Mouse (Mus musculus) lung, embryonic 14.5 days (tissue): ENCODE results near the gene Prickle2. TPM values are rescaled to one million over a fixed set of nuclear protein-coding genes. Genes with fewer than 3 reads are reported as not detected.

Source experiments
- ATAC-seq: fragments of 200-750 bp; cut with Nextera tagmentation; 2 replicates; pipeline ENCODE4 v1.8.0; 2017; ENCODE audit warnings: mild to moderate bottlenecking, moderate TSS enrichment, moderate library complexity; ENCODE audit not compliant: insufficient read depth
- DNase-seq: peaks from one replicate; pipeline ENCODE4 v3.0.0-alpha.2; 2015
- H3K27ac ChIP-seq: fragments of 300-500 bp; sonication (generic); 2 replicates; pipeline ENCODE4 v1.5.1; 2014; ENCODE audit warnings: low read depth, mild to moderate bottlenecking, moderate library complexity
- H3K27me3 ChIP-seq: fragments of 300-500 bp; sonication (generic); 2 replicates; pipeline ENCODE4 v1.6.1; 2014; ENCODE audit warnings: low read length, control low read depth; ENCODE audit not compliant: insufficient read depth
- H3K36me3 ChIP-seq: fragments of 300-500 bp; sonication (generic); 2 replicates; pipeline ENCODE4 v1.6.1; 2014; ENCODE audit warnings: control low read depth; ENCODE audit not compliant: insufficient read depth
- H3K4me1 ChIP-seq: fragments of 300-500 bp; sonication (generic); 2 replicates; pipeline ENCODE4 v1.6.1; 2014; ENCODE audit warnings: antibody characterized with exemption, control low read depth; ENCODE audit not compliant: insufficient read depth
- H3K4me2 ChIP-seq: fragments of 300-500 bp; sonication (generic); 2 replicates; pipeline ENCODE4 v1.6.1; 2014; ENCODE audit warnings: mild to moderate bottlenecking
- H3K4me3 ChIP-seq: fragments of 300-500 bp; sonication (generic); 2 replicates; pipeline ENCODE4 v1.5.1; 2014; ENCODE audit warnings: low read depth, low read length
- H3K9ac ChIP-seq: fragments of 300-500 bp; sonication (generic); 2 replicates; pipeline ENCODE4 v1.6.1; 2014
- H3K9me3 ChIP-seq: fragments of 300-500 bp; sonication (generic); 2 replicates; pipeline ENCODE4 v1.6.1; 2016; ENCODE audit warnings: low read depth, low read length, control low read depth
- CTCF ChIP-seq: IDR thresholded peaks from 2 replicates; pipeline ENCODE4 v1.5.1; 2016; ENCODE audit warnings: antibody characterized with exemption, low read depth
- WGBS: fragments of 180-500 bp; shearing (Covaris S2); extraction: QIAGEN DNeasy Blood & Tissue Kit; methylation state at CpG from one replicate; pipeline ENCODE4 v1.1.7; 2014; 5-methylcytosine and 5-hydroxymethylcytosine counted together
- polyA plus RNA-seq: library from polyadenylated mRNA; unstranded; fragments of >200 nt; fragmentation: Nextera tagmentation; extraction: Ambion mirVana; gene quantifications from 2 replicates; pipeline ENCODE4 v1.2.1, GENCODE M21; 2014

Prickle2 gene
- polyA plus RNA-seq, 1 experiment from 2014 or later, result 11.0 TPM

DNA sequence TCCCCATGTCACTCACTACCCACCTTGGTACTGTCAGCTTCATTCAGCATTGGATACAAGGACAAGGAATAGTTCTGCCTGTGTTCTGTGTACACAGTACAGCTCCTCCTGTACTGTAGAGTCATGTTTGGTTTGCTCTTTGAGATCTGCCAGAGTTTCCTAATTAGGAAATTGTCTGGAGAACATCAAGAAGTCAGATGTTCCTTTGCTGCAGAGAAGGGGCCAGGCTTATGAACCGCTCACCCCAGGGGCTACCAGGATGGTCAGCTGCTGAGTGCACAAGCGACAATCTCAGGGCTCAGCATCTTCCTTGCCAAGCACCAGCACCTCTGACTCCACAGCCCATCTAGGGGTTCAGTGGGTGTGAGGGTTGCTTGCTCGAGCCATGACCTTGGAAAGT is 96.9 kb downstream of the Prickle2 start:
- H3K36me3 ChIP-seq, result no peaks in the 10 kb centered on the region
- ATAC-seq (peak; percentile 38), DNase-seq (no peak)
- no peaks in the 10 kb centered on the region for H3K27me3 ChIP-seq
- H3K4me3 ChIP-seq, result no peak overlapping the region
- peaks cover 20% of the 10 kb centered on the region for H3K4me1 ChIP-seq
- no peaks in the 10 kb centered on the region for H3K9me3 ChIP-seq
- 81% methylated on average over 3 of the region's 3 CpGs for WGBS
- no peak for TF ChIP-seq CTCF
- peak overlapping the region; percentile 58 for H3K27ac ChIP-seq
- no peak overlapping the region for H3K4me2 ChIP-seq
- no peak overlapping the region for H3K9ac ChIP-seq

DNA sequence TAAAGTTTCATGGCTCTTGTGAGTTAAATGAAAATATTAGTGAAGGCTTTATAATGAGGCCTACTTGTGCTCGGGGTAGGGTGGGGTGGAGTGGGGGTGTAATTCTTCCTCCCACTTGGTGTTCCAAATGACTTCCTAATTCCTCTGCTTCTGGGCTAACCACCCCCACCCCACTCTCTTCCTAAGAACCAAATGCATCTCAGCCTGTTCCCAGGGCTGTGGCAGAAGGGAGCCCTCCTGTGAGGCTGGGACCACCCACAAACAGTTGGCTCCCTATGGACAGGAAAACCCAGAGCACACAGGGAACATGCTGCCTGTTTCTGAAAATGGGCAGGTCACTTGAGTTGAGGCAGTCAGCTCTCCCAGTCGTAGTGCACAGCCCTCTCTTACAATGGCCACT is 100.8 kb downstream of the Prickle2 start:
- no peak overlapping the region for H3K9ac ChIP-seq
- ATAC-seq (peak; percentile 57; the same call in 1 of the 2 replicates), DNase-seq (peak; percentile 39)
- H3K36me3 ChIP-seq, result no peaks in the 10 kb centered on the region
- no peak overlapping the region for H3K4me2 ChIP-seq
- H3K4me3 ChIP-seq, result no peak overlapping the region
- no peaks in the 10 kb centered on the region for H3K27me3 ChIP-seq
- WGBS, result 28% methylated on average over 2 of the region's 2 CpGs
- no peaks in the 10 kb centered on the region for H3K9me3 ChIP-seq
- no peak for TF ChIP-seq CTCF
- H3K27ac ChIP-seq, result peak overlapping the region; percentile 38; the same call in 1 of the 2 replicates
- peaks cover 20% of the 10 kb centered on the region for H3K4me1 ChIP-seq

DNA sequence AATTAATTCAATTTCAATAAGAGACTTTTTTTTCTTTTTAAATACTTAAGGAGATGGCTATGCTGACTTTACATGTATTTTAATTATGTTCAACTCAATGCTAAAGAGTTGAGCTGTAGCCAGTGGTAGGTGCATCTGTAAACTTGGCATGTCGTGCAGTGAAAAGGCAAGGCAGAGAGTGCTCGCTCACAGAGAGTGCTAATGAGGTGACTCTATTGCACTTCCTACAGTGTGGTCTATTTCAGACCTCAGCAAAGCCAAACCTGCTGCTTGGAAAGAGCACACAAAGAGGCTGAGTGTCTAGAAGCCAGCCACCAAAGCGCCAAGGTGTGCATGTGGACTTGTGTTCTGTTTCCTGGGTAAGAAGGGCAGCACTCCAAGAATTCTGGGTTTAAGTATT is 109.6 kb downstream of the Prickle2 start:
- ATAC-seq (no peak), DNase-seq (no peak)
- Histone ChIP-seq H3K36me3 (no peaks in the 10 kb centered on the region), H3K9ac (no peak overlapping the region), H3K27me3 (no peaks in the 10 kb centered on the region), H3K4me1 (no peaks in the 10 kb centered on the region), H3K27ac (no peak overlapping the region), H3K9me3 (no peaks in the 10 kb centered on the region), H3K4me2 (no peak overlapping the region), H3K4me3 (no peak overlapping the region)
- 71% methylated on average over 3 of the region's 3 CpGs for WGBS
- TF ChIP-seq CTCF, result no peak

DNA sequence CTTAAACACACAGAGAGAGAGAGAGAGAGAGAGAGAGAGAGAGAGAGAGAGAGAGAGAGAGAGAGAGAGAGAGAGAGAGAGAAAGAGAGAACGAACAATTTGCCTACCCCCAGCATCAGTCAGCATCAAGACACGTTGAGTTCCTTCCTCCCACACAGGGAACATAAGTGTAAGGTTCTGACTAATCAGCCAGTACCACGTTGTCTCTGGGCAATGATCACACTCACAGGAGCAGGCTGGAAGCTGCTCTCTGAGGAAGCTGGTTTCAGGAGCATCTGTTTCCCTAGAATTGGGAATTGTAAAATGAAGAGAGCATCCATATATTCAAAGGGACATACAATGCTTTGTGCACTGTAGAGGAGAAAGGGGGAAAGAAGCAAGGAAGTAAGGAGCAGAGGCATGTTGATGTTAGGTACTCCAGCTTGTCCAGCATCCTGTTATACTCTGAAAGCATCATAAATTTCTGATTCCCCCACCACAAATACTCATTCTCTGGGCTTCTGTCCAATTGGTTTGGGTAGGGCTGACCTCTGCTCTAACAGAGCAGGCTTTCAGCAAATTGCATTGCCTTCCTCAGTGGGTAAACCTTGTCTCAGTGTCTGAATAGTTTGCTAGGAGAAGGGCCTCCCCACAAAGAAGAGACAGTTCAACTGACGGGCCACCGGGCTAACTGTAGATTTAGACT is 116.4 kb downstream of the Prickle2 start:
- WGBS, result 67% methylated on average over 5 of the region's 5 CpGs
- TF ChIP-seq CTCF, result no peak
- H3K27me3 ChIP-seq, result no peaks in the 10 kb centered on the region
- H3K27ac ChIP-seq, result no peak overlapping the region
- no peaks in the 10 kb centered on the region for H3K4me1 ChIP-seq
- no peaks in the 10 kb centered on the region for H3K9me3 ChIP-seq
- ATAC-seq (no peak), DNase-seq (peak; percentile 17)
- H3K4me2 ChIP-seq, result no peak overlapping the region
- no peak overlapping the region for H3K4me3 ChIP-seq
- H3K9ac ChIP-seq, result no peak overlapping the region
- H3K36me3 ChIP-seq, result no peaks in the 10 kb centered on the region

DNA sequence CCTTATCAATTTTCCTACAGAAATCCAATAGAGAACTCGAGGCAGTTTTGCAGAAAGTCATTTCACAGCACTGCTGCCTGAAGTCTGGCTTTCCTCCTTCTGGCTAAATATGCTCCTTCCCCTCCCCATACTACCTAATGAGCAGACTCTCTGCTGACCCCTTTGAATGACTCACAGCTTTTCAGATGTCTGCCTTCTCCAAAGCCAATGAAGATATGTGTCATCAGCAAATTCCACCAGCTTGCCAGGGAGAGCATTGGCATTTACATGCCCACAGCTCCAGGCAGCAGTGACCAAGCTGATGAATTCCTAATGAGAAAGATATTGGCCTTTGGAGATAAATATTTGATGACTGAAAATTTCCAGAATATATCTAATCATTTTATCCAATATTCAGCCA is 121.9 kb downstream of the Prickle2 start:
- Histone ChIP-seq H3K36me3 (no peaks in the 10 kb centered on the region), H3K9ac (no peak overlapping the region), H3K27ac (no peak overlapping the region), H3K4me1 (no peaks in the 10 kb centered on the region), H3K4me3 (no peak overlapping the region), H3K9me3 (no peaks in the 10 kb centered on the region), H3K4me2 (no peak overlapping the region), H3K27me3 (no peaks in the 10 kb centered on the region)
- no peak for DNase-seq
- TF ChIP-seq CTCF, result no peak
- no peak for ATAC-seq
- 56% methylated on average over 1 of the region's 1 CpGs for WGBS

DNA sequence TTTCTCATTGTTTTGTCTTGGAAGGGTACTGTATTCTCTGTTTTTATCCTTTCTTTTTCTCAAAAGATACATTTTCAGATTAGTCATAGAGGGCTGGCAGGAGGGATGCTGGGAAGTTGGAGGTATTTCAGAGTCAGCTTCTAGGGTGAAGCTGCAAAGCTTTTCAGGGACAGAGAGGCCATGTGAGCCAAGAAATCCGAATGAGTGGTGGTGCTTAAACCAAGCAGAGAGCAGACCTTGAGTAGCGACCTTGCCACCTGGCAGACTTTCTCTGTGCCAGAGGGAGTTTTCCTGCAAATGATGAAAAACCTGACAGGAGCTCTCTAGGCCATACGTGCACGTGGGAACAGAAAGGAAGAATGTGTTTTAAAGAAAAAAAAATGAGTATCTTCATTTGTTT is 130.7 kb downstream of the Prickle2 start:
- WGBS, result 58% methylated on average over 4 of the region's 4 CpGs
- Histone ChIP-seq H3K27ac (no peak overlapping the region), H3K4me3 (no peak overlapping the region), H3K27me3 (no peaks in the 10 kb centered on the region), H3K4me2 (no peak overlapping the region), H3K9me3 (no peaks in the 10 kb centered on the region), H3K9ac (no peak overlapping the region), H3K36me3 (no peaks in the 10 kb centered on the region), H3K4me1 (no peaks in the 10 kb centered on the region)
- no peak for TF ChIP-seq CTCF
- ATAC-seq, result no peak
- no peak for DNase-seq

DNA sequence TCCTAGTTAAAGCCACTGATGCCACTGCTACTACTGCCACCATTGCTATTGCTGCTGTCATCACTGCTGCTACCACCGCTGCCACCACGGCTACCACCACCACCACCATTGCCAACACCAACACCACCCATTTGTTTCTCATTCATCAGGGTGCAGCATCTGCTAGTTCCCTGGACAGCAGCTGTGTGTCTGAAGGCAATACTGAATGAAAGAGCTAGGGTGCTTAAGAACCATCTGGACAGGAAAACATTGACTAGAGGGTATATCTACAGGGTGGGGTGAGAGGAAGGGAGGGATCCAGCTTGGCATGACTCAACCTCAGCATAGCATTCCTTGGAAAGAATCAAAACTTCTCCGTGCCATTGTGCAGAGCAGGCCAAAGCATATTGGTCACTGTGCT is 133.8 kb downstream of the Prickle2 start:
- WGBS, result 71% methylated on average over 3 of the region's 3 CpGs
- no peak for TF ChIP-seq CTCF
- DNase-seq (no peak), ATAC-seq (no peak)
- no peak overlapping the region for H3K4me3 ChIP-seq
- no peaks in the 10 kb centered on the region for H3K27me3 ChIP-seq
- H3K9me3 ChIP-seq, result no peaks in the 10 kb centered on the region
- no peak overlapping the region for H3K9ac ChIP-seq
- no peak overlapping the region for H3K27ac ChIP-seq
- no peaks in the 10 kb centered on the region for H3K4me1 ChIP-seq
- no peaks in the 10 kb centered on the region for H3K36me3 ChIP-seq
- no peak overlapping the region for H3K4me2 ChIP-seq
